Mouse (Mus musculus) right cerebral cortex, postnatal 14 days (tissue): ENCODE data around the gene Setd1b.
"Not testable (repeated sequence)": the region's sequence is repeated elsewhere in the genome, so short reads cannot be mapped to it uniquely, and the experiment has no call there.

Source experiments
- DNase-seq: peaks from one replicate; pipeline ENCODE4 v3.0.0; 2022

The Setd1b gene

DNA sequence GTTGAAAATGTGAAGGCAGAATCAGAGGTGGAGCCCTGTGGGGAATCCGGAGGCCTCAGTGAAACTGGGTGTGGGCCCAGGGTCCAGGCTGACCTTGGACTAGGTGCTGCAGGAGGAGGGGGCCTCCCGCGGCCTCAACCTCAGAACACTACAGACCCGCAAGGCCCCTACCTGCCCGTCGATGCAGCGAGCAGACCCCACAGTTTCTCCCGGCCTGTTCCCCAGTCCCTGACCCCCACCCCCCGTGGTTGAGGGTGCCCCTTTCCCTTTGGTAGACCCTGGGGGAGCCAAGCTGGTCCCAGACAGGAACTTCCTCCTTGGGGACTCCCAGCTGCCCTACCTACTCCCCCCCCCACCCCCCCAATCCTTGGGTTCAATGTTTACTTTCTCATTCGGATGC is 24.4 kb downstream of the Setd1b start:
- no peak for DNase-seq

DNA sequence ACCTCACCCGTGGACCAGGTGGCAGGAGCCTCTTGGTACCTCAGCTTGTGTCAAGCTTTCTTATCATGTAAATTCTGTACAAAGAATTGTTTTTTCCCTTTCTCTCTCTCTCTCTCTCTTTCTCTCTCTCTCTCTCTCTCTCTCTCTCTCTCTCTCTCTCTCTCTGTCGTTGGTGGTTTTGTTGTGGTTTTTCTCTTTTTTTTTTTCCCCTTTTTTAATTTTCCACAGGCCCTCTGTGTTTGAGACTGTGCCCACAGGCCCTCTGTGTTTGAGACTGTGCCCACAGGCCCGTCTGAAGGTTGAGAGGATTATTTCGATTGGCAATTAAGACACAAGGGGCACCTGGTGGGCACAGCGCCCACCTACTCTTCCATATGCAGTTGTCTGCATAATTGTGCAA is 25.6 kb downstream of the Setd1b start:
- DNase-seq = no peak

DNA sequence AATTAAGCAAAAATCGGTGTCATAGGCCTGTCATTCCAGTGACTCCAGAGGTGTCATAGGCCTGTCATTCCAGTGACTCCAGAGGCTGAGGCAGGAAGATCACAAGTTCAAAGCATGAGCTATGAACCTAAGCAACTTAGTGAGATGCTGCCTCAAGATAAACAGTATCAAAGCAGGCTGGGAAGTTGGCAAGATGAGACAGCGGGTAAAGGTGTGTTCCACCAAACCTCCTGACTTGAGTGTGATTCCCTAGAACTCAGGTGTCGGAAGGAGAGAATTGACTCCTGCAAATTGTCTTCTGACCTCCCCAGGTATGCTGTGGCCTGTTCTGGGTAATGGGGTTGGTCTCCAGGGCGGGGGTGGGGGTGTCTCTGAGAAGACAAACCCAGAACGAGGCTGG is 27.3 kb downstream of the Setd1b start, which contains the start of gene Psmd9:
TSS of gene Psmd9 (plus strand) at position 130 of the 400 bp plus-strand sequence.
- DNase-seq = no peak

DNA sequence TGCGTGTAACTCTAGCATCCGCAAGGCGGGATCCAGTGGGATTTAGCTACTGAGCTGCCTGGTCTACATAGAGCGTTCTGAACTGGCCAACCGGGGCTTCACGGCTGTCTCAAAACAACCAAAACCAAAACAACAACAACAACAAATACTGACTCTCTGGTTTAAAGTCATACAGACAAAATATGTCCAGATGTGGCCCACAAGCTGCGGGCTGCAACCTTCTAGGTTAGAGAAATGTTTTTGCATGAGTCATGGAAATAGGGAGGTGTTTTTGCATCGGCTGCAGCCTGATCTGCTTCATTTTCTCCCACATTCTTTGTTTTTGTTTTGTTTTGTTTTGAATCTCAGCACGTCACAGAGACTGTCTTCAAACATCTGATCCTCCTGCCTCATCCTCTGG is 28.4 kb downstream of the Setd1b start:
- DNase-seq = no peak

DNA sequence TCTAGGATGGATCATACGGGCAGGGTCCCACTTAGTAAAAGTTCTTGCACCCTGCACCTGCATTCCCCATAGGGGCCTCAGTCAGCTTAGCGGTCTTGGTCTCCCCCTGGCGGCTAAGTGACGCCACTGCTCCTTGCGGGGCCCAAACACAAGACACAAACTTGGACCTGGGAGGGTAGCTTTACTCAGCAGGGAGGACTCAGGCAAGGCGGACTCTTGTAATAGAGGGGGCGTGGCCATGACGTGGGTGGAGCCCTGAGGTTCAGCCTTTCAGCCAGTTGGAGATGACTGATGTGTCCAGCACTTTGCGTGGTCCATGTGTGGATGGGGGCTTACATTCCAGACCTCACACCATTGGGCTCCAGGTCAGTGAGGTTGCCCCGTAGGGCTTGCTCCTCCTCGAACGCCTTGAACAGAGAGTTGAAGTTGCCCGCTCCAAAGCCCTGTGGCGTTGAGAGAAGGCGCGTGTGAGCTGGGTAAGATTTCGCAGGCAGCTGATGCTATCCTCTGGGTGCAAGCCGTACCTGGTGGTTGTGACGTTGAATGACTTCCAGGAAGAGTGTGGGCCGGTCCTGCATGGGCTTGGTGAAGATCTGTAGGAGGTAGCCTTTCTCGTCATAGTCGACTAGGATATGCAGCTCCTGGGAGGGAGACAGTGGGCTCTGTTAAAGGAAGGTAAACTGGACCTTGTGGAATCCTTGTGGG is 29.8 kb downstream of the Setd1b start:
- peak; percentile 73 for DNase-seq

DNA sequence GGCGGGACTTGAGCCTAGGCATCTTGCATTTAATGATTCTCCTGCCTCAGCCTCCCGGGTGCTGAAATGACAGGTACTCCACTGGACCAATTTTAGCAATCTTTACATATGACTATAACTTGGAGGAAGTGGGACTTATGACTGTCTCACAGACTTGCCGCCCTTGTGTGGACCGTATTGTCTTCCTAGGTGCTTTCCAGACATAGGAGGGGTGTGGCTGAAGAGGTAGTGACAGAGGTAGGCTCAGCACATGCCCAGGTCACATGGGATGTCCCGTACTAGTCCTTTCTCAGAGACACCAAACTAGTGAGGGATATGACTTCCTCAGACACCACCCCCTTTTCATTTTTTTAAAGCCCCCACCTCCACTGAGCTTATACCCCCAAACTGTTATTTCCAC is 36.8 kb downstream of the Setd1b start:
- DNase-seq = no peak

DNA sequence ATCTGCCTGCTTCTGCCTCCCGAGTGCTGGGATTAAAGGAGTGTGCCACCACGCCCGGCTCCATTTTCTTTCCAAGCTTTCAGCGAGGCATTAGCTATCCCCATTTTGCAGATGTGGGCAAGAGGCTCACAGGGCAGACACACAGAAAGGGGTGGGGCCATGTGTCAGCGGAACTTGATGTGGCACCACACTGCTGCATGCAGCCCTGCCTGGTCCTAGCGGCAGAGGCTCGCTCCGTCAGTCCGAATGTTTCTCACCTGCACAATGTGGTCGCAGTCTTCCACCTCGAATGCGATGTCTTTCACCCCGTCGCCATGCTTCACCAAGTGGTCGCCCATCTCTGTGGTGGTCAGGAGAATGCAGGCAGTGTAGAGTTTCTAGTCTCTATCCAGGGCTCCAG is 38.4 kb downstream of the Setd1b start:
- DNase-seq = no peak

DNA sequence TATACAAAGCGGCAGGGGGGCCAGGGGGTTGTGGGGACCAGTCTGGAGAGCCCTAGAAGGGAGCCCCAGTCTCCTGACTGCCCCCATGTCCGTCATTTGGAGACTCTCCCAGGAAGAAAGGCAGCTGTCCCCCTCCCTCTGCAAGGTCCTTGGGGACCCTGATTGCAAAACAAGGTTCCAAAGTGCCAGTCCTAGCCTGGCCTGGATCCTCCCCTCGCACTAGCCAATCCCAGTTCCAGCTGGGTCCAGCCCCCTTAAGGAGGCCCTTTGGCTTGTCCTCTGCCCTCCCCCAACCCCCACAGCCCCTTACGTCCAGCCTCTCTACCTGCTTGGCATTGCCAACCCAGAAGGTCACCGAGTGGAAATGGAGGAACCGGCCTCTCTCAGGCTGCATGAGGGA is 39.5 kb downstream of the Setd1b start:
- DNase-seq = no peak

DNA sequence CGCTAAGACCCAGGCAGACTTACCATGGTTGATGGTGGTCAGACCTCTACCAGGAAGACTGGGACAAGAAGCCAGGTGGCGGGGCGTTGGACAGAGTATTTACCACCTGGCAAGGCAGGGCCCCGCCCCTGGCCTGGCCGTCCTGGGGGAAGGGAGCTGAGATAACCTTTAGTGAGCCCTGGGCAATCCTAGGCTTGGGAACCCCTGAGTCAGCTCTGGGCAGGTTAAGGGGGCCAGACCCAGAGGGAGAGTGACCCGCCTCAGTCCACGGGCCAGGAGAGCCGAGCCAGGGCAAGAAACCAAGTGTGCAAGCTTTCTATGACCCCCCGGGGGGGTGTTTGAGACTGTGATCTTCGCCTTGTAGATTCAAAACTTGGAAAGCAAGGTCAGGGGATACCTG is 40.7 kb downstream of the Setd1b start, which contains the start of gene Hpd:
TSS of gene Hpd (minus strand) at position 77 of the 400 bp plus-strand sequence.
- DNase-seq = no peak

DNA sequence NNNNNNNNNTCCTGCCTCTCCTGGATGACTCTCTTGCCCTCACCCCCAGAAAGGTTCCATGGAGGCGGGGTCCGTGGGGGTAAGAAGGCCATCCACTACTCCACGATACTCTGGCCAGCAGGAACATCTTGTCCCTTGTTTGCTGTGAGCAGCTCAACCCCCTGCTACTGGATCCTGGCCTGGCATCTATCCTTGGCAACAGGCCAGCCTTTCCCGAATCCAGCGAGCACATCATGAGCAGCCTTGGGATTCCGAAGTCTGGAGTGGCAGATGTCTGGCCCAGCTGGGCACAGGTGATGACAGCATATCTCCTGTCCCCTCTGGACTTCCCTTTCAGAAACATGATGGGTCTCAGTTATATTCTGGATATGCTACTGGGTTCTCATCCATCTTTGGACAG is 44.0 kb downstream of the Setd1b start:
- no peak for DNase-seq

DNA sequence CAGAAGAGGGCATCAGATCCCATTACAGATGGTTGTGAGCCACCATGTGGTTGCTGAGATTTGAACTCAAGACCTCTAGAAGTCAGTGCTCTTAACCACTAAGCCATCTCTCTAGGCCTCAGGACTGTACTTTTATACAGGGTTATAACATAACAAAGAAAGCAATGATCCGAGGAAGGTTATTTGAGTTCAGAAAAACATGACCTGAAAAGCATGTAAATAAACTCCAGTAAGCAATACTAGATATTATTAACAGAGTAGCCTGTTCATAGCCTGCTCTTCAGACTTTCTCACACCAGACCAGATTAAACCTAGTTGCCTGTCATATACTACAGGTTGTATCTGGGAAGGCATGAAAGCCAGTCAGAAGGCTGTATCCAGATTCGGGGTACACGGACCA is 45.3 kb downstream of the Setd1b start:
- DNase-seq = no peak

DNA sequence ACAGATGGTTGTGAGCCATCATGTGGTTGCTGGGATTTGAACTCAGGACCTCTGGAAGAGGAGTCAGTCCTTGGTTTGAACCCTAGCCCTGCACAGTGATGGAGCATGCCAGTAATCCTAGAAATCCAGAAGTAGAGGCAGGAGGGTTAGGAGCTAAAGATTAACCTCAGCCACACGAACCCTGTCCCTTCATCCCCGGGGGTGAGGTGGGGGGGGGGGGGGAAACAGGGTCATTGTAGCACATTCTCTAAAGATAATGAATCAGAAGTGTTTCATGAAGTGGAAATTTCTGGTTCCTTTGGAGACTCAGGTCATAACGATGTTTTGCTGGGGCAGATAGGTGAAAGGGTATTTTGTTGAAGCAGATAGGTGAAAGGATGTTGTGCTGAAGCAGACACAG is 48.9 kb downstream of the Setd1b start:
- no peak for DNase-seq

DNA sequence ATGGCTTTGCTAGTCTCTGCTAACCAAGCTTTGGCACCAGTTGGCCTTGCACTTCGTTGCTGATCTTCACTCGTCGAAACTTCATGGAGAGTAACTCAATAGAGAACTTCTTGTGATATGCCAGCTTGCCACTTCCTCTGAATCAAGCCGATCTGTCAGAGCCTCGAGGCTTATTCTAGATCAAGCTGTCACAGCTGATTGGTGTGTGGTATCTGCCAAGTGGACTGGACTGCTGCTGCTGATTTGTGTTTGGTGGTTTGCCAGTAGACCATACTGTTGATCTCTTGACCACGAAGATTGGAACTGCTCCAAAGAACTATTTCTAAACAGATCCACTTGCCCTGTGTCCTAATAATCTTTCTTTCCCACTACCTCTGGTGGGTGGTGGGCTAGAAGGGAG is 49.4 kb downstream of the Setd1b start:
- no peak for DNase-seq

DNA sequence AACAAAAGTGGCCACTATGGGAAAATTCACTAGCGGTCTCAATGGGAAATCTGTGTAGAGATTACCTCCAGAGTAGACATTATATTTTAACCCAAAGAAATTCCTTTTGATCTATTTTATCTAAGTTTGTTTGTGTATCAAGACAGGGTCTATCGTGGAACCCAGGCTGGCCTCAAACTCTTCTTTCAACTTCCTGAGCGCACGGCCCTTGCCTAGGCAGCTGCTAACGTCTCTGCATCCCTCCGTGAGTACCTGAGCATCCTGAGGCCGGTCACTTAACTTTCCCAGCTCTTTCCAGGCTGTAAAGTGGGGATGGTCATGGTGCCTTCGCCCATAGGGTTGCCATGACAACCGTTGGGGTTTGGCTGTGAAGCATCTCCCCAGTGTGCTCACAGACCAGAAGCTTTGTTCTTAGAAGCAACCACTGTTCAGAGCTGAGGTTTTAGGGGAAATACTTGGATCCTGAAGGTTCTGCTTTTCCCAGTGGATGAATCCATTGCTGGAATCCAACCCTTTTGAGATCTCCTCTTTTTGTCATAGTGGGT is 50.7 kb downstream of the Setd1b start:
- no peak for DNase-seq

DNA sequence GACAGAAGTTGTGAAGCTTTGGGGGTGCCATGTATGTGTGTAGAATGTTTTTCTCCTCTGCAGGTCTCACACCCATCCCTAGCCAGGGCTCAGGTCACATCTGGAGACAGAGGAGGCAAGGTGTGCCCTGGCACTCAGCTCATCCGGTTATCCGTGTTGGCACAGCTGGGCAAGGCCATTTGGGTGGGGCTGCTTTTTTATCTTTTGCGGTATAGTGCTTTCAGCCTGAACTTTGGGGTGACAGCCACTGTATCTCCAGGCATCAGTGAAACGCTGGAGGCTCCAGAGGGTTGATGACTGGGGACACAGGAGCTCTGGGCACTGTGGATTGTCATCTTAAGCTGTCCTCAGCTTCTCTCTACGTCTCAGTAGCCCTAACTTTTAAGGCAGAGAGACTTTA is 51.4 kb downstream of the Setd1b start:
- no peak for DNase-seq

DNA sequence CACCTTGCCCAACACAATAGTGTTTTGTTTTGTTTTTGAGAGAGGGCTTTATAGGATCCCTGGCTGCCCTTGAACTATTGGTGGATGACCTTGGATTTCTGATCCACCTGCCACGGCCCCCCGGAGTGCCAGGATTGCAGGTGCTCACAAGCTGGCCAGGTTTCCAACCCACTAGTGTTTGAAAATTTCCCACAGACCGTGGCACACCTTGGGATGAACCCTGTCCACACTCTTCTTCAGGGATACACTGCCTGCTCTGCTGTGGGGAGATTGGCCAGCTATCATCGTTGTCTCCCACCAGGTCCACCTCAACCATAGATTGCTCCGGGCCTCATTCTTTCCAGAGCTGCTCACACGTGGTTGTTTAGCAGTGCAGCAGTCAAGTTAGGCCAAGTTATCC is 52.9 kb downstream of the Setd1b start:
- DNase-seq = no peak

DNA sequence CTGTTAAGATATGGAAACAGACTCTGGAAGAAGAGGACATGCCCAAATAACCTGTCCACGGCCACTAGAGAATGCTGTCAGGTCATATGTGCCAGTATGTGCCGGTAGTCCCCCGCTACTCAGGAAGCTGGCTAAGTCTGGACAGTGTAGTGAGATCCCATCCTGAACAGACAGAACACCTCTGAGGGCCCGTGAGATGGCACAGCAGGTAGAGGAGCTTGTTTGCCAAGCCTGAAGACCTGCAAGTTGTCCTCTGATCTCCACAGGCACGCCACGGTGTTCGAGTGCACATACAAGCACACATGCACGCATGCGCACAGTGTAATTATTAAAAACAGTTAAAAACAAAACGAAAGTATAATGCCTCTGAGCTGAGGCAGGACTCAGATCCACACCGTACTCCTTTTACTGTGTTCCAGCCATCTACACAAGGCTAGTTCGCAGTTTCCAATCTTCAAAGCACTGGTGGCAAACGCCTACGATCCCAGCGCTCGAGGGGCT is 53.6 kb downstream of the Setd1b start:
- DNase-seq = no peak

DNA sequence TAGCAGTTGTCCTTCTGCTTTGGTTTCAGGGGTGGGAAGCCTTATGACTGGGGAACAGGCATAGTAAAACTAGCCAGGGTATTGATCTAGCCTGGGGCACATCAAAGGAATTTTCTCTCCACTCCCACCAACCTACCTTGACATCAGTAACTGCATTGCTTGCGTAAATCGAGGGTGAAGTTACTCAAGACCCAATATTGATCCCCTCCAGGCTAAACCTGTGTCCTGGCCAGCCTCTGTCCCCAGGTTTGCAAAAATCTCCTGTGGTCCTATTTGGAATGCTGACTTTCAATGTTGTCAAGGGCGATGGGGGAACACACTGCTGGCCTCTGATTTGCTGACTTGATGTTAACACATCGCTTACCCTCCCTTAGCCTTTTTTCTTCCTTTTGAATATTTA is 54.8 kb downstream of the Setd1b start:
- no peak for DNase-seq

DNA sequence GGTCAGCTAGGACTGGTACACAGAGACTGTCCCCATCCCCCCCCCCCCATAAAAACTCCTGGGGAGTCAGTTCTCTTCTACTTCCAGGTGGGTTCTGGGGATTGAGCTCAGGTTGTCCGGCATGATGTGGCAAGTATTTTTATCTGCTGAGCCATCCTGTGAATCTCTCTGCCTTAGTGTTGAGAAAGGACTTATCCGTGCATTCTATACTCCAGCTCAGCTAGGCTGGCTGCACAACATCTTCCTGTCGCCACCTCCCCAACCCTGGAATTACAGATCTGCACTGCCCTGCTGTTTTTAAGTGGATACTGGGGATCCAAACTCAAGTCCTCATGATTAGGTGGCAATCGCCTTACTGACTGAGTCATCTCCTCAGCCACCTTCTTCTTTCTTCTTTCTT is 56.5 kb downstream of the Setd1b start:
- DNase-seq = no peak

DNA sequence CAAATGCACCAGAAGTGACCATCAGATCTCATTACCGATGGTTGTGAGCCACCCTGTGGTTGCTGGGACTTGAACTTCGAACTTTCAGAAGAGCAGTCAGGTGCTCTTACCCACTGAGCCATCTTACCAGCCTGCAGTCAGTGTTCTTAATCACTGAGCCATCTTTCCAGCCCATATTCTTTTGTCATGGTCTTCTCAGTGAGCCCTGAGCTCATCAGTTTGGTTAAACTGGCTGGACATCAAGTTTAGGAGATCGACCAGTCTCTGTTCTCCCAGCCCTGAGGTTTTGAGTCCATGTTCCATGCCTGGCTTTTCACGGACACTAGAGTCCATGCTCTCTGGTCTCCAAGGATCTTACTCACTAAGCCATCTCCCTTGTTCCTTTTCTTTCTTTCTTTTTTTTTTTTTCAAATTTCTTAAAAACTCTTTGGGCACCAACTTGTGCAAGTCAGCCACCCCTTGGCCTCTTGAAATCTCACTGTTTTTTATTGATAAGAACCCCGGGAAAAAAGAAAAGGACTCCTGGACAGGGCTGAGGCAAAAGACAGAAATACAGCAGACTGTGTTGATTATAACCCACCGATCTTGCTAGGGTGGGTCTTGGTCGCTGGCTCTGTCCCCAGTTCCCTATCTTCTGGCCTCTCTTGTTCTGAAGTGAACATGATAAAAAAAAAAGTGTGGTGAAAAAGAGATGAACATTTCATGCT is 59.0 kb downstream of the Setd1b start:
- not testable (repeated sequence) for DNase-seq

DNA sequence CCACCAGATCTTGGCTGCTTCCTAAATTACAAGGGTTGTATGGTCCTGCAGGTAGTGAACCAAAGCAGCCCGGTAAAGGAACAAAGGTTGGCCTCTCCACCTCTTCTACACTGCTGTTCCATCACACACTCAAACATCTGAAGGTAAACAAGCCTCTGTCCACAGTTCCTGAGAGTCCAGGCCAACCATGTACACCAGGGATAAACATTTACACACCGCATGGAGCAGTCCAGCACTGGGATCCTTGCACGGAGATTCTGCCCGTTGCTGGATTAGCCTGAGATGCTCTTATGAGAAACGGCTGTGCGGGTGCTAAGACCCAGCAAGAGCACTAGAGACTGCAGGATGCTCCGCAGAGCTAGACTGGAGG is 59.5 kb downstream of the Setd1b start:
- DNase-seq = no peak

DNA sequence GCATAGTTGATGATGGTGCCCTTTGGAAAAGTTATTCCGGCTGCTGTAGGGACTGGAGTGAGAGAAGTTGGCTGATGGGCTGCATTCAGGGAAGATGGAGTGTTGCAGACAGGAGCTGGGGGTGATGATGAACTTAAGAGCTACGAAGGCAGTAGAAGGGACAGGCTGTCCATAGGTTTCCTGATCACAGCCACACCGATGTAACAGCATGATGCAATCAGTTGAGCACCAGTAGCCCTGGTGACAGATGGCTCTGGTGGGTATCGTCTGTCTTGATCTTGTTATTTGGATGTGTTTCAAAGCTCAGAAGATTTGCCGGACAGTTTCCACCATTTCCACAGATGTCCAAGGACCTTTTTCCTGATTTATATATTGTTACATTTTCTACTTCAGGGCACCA is 60.0 kb downstream of the Setd1b start:
- no peak for DNase-seq

DNA sequence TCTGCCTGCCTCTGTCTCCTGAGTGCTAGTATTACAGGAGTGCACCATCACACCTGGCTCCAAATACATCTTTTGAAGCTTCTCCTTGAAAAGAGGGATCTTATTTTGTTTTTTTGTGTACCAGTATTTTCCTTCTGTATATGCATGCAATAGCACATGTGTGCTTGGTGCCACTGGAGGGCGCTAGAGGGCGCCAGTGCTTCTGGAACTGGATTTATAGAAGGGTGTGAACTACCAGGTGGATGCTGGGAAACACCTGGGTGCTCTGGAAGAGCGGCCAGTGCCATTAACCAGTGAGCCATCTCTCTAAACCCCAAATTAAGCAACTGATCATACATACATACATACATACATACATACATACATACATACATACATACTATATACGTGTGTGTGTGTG is 60.8 kb downstream of the Setd1b start:
- DNase-seq = not testable (repeated sequence)

DNA sequence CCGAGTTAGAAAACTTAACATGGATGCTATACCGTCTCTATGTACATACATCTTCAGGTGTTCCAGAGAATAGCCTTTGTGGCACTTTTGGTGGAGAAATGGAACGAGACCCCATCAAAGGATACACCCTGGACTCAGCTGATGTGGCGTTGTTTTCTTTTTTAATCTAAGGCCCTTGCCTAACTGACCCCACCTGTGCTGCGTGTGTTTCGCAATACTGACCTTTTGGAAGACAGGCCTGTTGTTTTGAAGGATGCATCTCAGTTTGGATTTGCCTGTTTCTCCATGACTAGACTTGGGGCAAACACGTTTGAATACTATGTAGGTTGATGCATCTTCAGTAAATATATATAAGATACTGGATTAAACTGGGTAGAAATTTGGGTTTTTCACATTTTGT is 61.6 kb downstream of the Setd1b start:
- not testable (repeated sequence) for DNase-seq
